Mouse (Mus musculus) liver, embryonic 14.5 days (tissue): ENCODE results near the gene Pkd1l3.

ENCODE experiments used
- CTCF ChIP-seq: IDR thresholded peaks from 2 replicates; pipeline ENCODE4 v1.5.1; 2016; ENCODE audit warnings: antibody characterized with exemption, low read depth, control low read depth
- EP300 ChIP-seq: IDR thresholded peaks from 2 replicates; pipeline ENCODE4 v1.6.1; 2016; ENCODE audit warnings: antibody characterized with exemption, low read depth

- no peak for TF ChIP-seq CTCF
- TF ChIP-seq EP300 = no peak
These were observed 79.8 kb downstream of the Pkd1l3 start for GRCm38 (mm10) chr8:109694154-109694553.
